Mouse (Mus musculus): Measurements from ENCODE around the gene Elmsan1.

Elmsan1 gene

GRCm38 (mm10) chr12:84193642-84194399, 24.9 kb downstream of the Elmsan1 start:
- peak; percentile 97 for DNase-seq (ENCODE audit: inconsistent age in 2 of 2, low spot score in 1 of 2)

DNA sequence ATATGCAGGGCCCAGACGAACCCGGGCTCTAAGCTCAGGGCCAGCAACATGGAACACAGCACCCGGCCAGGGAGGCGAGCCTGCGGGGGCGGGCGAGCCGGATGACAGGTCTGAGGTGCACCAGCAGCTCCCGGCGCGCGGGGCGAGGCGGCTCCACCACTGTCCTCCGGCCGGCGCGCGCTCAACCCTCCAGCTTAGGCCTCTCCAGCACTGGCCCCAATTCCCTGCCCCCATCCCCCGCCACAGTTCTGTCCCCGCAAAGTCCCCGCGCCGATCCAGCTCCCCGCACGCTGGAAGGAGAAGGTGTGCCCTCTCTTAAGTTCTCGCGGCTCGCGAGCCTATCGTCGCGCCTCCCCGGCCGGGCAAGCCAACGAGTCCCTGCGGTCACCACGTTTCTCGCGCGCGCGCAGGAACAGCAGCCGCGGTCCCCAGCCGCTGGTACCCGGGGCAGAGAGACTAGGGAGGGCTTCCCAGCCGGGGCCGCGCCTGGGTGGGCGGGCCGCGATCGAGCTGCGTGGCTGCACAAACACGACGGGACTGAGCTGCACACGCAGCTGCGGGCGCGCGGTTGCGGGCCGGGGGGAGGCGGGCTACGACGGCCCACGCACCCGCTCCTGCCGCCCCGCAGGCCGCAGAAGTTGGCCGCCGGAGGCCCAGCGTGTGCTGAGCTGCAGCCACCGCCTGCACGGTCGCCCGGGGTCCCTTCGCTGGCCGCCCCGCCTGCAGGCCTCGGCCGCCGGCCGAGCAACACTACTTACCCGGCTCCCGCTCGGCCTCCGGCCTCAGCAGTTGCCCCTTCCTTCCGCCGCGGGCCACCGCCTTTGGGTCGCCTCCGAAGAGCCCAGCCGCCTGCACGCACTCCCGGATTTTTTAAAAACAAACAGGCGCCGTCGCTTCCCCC, 25.7 kb downstream of the Elmsan1 start:
- DNase-seq (ENCODE audit: inconsistent age in 2 of 2, low spot score in 1 of 2): peak; percentile 81 to 94

- no peak for DNase-seq (ENCODE audit: inconsistent age in 2 of 2, low spot score in 1 of 2)
Measured at GRCm38 (mm10) chr12:84192280-84192679, 26.4 kb downstream of the Elmsan1 start.

DNA sequence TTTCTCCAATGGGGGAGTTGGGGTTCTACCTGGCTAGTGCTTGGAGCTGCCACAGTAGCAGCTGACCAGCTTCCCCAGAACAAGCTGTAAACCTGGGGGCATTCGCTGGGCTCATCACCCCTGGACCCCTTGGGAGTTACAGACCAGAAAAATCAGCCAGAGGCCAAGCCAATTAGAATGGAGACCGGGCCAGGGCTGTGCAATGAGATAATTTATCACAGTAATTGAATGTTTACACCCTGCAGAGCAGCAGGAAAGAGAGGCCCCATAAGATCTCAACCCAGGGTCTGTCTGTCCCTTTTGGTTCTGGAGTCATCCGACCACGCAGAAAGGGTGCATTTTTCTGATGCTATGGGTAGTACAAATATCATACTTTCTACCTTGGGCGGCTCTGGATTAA, 26.9 kb downstream of the Elmsan1 start:
- DNase-seq (ENCODE audit: inconsistent age in 2 of 2, low spot score in 1 of 2): no peak

DNA sequence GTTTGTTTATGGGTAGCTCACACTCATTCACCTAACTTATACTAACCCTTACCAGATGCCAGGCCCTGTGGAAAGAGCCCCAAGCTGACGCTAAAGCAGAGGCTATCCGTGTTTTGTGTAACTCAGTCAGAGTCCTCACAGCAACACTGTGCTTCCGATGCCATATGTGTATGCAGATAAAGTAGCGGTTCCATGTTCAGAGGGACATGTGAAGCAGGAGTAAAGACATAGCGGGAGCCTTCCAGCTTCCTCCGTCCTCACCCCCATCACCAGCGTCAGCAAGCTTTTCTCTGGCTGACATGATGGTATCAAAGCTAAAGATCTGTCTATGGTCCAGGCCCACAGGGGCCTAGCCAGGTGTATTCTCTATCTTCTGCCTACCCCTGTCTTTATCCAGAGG, 27.5 kb downstream of the Elmsan1 start:
- DNase-seq (ENCODE audit: inconsistent age in 2 of 2, low spot score in 1 of 2): peak in 1 of 2 experiments; percentile 49

DNA sequence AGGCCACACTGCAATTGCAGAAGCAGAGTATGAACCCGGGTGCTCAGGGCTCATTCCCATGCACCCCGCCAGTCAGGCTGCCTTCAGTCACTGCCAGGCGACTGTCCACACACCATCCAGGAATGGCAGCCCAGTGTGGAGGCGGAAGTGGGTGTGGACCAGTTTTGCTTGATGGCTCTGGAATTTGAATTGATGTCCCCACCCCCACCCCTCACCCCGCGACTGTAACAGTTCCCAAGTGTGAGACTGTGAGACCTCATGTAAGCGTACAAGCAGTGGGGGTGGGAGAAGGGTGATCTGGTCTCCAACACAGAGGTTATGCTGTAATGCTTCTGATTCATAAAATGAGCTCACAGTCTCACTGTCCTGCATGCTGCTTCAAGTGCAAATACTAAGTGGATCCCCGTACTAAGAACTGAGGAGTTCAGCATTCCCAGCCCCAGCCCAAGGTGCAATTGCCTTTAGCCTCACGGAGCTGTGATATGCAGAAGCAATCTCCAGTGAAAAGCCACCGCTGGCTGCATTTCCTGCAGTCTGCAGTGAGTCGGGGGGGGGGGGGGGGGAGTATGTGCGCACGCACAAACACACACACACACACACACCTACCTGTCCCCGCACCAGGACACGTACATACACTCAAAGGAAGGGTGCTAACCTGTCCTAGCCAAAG, 28.4 kb downstream of the Elmsan1 start:
- peak in 1 of 2 experiments; percentile 38 for DNase-seq (ENCODE audit: inconsistent age in 2 of 2, low spot score in 1 of 2)

- DNase-seq (ENCODE audit: inconsistent age in 2 of 2, low spot score in 1 of 2): peak in 1 of 2 experiments; percentile 49
Measured at GRCm38 (mm10) chr12:84188881-84189444, 29.7 kb downstream of the Elmsan1 start.

DNA sequence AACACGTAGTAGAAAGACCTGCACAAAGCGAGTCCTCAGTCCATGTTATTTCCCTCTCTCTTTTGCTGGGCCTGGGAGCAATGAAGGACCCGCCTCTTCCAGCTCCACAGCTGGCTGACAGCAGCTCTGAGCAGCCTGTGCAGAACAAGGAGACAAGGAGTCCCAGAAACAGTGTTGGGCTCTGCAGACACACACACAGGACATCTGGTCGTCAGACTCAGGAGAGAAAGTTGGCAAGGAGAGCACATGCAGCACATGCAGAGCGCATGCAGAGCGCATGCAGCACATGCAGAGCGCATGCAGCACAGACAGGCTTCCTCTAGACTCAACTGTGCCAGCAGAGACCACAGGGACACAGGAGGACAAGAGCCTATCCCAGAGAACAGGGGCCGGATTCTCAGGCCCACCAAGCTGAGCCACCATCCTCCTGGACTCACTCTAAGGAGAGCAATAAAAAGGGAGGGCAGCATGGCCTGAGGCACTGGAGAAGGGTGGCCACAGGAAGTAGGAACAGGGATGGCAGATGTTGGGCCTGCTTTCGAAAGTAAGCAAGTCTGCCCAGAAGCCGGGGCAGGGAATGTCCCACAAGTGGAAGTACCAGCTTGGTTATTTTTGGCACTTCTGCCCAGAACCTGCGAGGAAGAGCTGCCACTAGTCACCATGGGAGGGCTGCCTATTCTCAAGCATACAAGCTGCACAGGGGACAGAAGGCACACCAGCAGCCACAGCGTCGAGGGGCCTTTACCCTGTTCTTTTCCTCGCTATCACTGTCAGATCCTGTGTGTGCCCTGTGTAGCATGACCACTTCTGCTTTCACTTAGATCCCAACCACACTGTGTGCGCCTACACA, 30.7 kb downstream of the Elmsan1 start:
- DNase-seq (ENCODE audit: inconsistent age in 2 of 2, low spot score in 1 of 2): peak in 1 of 2 experiments; percentile 72

DNA sequence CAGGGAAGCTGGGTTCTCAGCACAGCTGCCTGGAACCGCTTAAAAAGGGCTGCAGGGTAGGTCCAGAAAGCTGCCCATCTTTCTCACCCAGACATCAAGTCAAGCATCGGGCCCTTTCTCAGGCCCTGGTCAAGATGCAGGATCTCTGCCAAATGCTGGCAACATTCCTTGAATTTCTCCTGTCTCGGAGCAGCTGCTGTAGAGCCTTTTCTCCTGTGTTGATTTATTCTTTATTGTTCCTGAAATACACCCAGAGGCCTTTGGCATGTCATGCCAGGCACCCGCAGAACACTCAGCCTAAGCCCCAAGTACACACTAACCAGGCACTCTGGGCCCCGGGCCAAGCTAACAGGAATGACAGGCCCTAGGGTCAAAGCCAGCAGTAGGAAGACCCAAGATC, 31.7 kb downstream of the Elmsan1 start:
- DNase-seq (ENCODE audit: inconsistent age in 2 of 2, low spot score in 1 of 2): peak; percentile 66 to 76

GRCm38 (mm10) chr12:84186536-84186935, 32.1 kb downstream of the Elmsan1 start:
- DNase-seq (ENCODE audit: inconsistent age in 2 of 2, low spot score in 1 of 2): no peak

DNA sequence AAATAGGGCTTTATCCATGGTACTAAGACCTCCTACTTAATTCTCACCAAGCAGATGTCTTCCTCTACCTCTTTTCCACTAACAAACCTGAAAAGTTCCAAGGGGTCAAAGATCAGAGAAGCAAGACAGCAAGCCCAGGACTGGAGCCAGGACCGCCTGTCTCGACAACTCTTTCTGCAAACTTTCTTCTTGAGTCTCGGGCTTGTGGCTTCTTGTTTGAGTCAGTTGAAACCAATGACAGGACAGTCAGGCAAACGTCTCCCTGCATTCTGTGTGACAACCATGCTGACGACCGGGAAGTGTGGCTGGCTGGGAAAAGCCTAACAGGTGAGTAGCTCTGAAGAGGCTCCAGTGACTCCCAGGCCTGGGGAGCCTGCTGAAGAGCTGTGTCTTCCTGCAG, 33.1 kb downstream of the Elmsan1 start:
- DNase-seq (ENCODE audit: inconsistent age in 2 of 2, low spot score in 1 of 2): no peak

DNA sequence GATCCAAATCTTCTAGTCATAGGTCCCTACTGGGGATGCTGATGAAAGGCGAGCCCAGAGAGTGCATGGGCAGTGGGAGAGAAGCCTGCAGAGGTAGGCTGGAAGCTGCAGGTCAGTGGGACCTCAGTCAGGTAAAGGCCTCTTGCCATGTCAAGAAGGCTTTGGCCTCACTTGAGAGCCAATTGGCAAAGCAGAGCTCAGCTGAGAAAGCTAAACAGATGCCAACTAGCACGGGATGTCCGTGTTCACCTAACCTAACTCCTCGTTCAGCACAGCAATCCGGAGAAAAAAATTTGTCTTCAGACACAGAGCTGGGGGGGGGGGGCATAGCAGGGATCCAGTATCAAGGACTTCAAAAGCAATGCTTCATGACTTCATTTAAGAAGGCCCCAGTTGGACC, 33.7 kb downstream of the Elmsan1 start:
- no peak for DNase-seq (ENCODE audit: inconsistent age in 2 of 2, low spot score in 1 of 2)

GRCm38 (mm10) chr12:84181999-84182398, 36.7 kb downstream of the Elmsan1 start:
- no peak for DNase-seq (ENCODE audit: inconsistent age in 2 of 2, low spot score in 1 of 2)

DNA sequence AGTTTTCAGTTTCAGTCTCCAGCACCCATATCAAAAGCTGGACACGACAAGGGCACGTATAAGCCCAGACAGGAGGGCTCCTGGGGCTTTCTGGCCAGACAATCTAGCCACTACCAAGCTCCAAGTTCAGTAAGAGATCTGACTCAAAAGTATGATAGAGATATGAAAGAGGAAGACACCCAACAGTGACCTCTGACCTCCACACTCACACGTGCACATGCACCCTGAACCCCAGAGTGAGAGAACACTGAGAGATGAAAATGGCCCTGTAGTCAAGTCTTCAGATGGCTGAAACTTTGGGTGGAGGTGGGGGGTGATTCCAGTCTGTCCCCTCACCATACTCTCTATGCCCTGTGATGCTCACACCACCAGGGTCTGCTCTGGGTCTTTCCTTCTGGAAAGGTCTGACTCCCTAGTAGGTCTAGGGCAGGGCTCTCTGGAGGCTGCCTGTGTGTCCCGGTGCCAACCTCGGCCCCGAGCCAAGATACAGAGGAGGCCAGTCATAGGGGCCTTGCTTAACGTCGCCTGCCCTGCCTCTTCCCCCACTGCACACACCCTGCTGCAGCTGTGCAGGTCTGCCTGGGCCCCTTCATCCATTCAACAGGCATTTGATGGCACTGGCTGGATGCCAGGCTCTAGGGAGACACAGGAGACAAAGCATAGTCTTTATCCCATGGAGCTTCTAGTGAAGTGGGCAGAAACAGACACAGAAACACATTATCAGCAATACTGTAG, 37.8 kb downstream of the Elmsan1 start:
- peak; percentile 92 to 96 for DNase-seq (ENCODE audit: inconsistent age in 2 of 2, low spot score in 1 of 2)

GRCm38 (mm10) chr12:84180090-84180489, 38.6 kb downstream of the Elmsan1 start:
- peak in 1 of 2 experiments; percentile 64 for DNase-seq (ENCODE audit: inconsistent age in 2 of 2, low spot score in 1 of 2)

DNA sequence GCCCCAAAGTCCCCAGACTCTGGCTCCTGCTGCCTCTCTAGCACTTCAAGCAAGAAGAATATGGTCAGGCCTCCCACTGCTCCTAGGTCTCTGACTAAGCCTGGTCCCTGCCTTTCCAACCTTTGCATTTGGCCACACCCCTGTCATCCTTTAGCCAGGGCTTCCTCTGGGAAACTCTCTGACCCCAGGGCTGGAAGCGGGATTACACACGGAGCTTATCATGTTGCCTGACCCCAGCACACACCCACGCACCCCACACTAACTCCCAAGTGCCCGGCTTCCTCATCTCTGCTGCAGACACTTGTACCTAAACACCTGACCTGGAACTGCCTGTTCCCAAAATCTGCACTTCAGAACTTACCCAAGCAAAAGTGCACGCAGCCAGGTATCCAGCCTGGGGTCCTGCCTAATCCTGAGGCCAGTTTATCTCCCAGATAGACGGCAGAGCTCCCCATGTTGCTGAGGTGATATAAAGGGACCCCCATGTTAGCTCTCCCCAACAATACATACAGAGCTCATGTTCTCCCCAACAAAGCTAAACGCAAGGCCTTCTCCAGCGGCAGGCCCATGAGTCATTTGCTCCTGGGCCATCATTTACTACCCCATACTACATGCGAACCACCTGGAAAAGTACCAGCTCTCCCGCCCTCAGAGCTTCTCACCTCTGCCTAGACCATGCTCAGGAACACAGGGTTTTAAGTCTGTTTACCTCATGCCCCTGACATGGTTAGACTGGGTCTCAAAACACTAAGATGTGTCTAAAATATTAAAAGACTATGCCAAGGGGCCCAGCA, 39.8 kb downstream of the Elmsan1 start:
- peak; percentile 70 to 87 for DNase-seq (ENCODE audit: inconsistent age in 2 of 2, low spot score in 1 of 2)

GRCm38 (mm10) chr12:84178052-84178451, 40.6 kb downstream of the Elmsan1 start:
- peak; percentile 68 to 84 for DNase-seq (ENCODE audit: inconsistent age in 2 of 2, low spot score in 1 of 2)

DNA sequence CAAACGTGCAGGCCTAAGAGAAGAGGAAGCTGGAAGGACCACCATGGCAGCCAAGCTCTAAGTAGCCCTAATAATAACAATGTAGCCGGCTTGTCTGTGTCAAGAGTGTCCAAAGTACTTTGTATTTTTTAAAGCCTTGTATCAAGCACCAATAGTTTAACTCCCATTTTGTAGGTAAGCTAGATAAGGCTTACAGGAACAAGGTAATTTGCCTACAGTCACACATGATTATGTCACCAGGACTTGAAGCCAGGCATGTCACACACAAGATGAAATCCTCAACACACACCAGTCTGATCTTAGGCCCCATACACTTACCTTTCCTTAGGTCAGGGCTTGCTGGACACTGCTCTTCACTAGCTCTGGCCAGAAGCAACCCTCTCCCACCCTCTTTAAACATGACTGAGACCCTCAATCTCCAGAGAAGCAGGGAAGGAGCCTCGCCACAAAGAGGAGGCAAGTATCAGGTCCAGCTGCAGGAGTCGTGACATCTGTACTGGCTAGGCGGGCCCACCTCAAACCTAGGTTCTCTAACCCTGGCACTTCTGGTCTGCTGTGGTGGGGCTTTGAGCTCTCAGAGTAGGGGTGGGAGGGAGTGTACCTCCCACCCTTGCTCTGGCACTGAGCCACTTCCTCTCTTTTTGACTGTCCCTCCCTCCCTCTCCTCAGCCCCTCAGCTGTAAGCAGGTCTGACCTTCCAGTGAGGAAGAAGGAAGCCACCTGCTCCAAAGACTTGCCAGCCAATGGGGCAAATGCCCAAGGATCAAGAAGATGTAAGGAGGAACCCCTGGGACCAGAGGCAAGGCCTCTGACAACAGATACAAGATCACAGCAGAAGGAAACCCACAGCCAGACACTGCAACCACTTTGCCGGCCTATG, 41.6 kb downstream of the Elmsan1 start:
- DNase-seq (ENCODE audit: inconsistent age in 2 of 2, low spot score in 1 of 2): no peak

All from adrenal gland, adult (tissue).